Mouse (Mus musculus) intestine, embryonic 14.5 days (tissue): Measurements from ENCODE around the gene Gkn2. TPM values are rescaled to one million over a fixed set of nuclear protein-coding genes. Genes with fewer than 3 reads are reported as not detected.

Source experiments
- ATAC-seq: fragments of 200-750 bp; cut with Nextera tagmentation; replicated peaks from 2 replicates; pipeline ENCODE4 v1.8.0; 2017; ENCODE audit warnings: low read depth, moderate number of reproducible peaks, moderate TSS enrichment, moderate library complexity; ENCODE audit not compliant: low FRiP score, low TSS enrichment
- DNase-seq: peaks from one replicate; pipeline ENCODE4 v3.0.0-alpha.2; 2018; ENCODE audit warnings: low spot score
- H3K27ac ChIP-seq: fragments of 300-500 bp; sonication (generic); 2 replicates; pipeline ENCODE4 v1.5.1; 2014; ENCODE audit warnings: low read depth, mild to moderate bottlenecking, control low read depth
- H3K27me3 ChIP-seq: fragments of 300-500 bp; sonication (generic); replicated peaks from 2 replicates; pipeline ENCODE4 v1.6.1; 2014; ENCODE audit warnings: low read length, control low read depth; ENCODE audit not compliant: control insufficient read depth, insufficient read depth
- H3K36me3 ChIP-seq: fragments of 300-500 bp; sonication (generic); 2 replicates; pipeline ENCODE4 v1.6.1; 2014; ENCODE audit warnings: low read length, control low read depth; ENCODE audit not compliant: control insufficient read depth, insufficient read depth
- H3K4me1 ChIP-seq: fragments of 300-500 bp; sonication (generic); replicated peaks from 2 replicates; pipeline ENCODE4 v1.6.1; 2014; ENCODE audit warnings: low read length, control low read depth, mixed read lengths; ENCODE audit not compliant: control insufficient read depth, insufficient read depth
- H3K4me2 ChIP-seq: fragments of 300-500 bp; sonication (generic); 2 replicates; pipeline ENCODE4 v1.6.1; 2014; ENCODE audit warnings: low read length
- H3K4me3 ChIP-seq: fragments of 300-500 bp; sonication (generic); 2 replicates; pipeline ENCODE4 v1.5.1; 2014; ENCODE audit warnings: low read depth, low read length, control low read depth, mixed read lengths
- H3K9ac ChIP-seq: fragments of 300-500 bp; sonication (generic); 2 replicates; pipeline ENCODE4 v1.6.1; 2014; ENCODE audit warnings: mild to moderate bottlenecking, low read length
- H3K9me3 ChIP-seq: fragments of 300-500 bp; sonication (generic); 2 replicates; pipeline ENCODE4 v1.6.1; 2016; ENCODE audit warnings: low read length, control low read depth; ENCODE audit not compliant: control insufficient read depth
- WGBS: fragments of 180-500 bp; shearing (Covaris S2); extraction: QIAGEN DNeasy Blood & Tissue Kit; methylation state at CpG from one replicate; pipeline ENCODE4 v1.1.7; 2014; 5-methylcytosine and 5-hydroxymethylcytosine counted together
- polyA plus RNA-seq: library from polyadenylated mRNA; unstranded; fragments of >200 nt; fragmentation: Nextera tagmentation; extraction: Ambion mirVana; gene quantifications from 2 replicates; pipeline ENCODE4 v1.2.1, GENCODE M21; 2014

The Gkn2 gene
- polyA plus RNA-seq, 1 experiment from 2014 or later = not detected

DNA sequence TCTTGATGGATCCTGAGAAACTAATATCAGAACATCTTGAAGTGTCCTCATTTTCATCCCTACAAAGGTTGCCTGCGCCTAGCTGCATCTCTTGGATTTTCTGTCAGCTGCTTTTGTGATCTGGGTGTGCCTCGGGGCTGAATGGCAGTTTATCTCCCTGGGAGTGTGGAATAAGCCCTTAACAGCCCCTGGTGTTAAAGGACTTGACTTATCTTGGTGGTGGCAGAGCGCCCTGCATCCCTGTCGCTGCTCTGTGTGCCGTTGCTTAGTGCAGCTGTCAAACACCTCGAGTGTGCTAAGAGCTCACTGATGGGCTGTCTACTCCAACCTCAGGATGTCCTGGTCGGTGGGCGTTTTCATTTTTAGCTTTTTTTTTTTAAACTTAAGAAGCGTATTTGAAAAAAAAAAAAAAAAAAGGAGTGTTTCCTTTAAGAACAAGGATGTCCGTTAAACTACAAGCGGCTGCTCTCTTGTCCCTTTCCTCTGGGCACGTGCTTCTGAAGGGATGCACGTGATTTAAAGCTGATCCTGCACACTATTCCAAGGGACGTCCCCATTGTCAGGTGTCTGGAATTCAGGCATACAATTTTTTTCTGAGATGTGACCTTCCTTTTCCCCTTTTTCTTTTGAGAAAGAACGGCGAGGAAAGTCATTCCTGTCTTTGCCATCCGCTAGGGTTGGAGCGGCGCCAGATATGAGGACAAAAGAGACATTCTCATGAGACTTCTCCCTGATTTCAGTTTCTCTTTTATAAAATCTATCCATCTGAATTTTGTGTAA lies 51.1 kb downstream of the Gkn2 start:
- Histone ChIP-seq H3K4me3 (no peak overlapping the region), H3K36me3 (no peaks in the 10 kb centered on the region), H3K4me2 (no peak overlapping the region), H3K4me1 (no peaks in the 10 kb centered on the region), H3K27ac (no peak overlapping the region), H3K27me3 (no peaks in the 10 kb centered on the region), H3K9ac (no peak overlapping the region), H3K9me3 (no peaks in the 10 kb centered on the region)
- ATAC-seq = no peak
- WGBS = 50% methylated on average over 19 of the region's 19 CpGs
- no peak for DNase-seq

DNA sequence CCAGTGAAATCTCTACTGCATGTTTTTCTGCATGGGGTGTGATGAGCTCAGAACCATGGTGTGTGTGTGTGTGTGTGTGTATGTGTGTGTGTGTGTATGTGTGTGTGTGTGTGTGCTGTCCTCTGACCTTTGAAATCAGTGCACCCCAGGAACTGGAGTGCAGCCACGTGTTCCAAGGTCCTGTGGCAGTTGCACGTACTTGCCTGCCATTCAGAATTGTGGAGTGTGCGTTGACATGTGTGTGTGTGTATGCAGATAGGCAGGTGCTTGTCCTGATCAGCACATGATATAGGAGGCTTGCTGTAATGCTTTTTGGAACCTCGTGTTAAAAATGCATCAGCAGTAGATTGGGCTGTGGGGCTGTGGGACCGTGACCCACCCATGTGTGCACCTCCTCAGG lies 53.8 kb downstream of the Gkn2 start:
- ATAC-seq (no peak), DNase-seq (no peak)
- Histone ChIP-seq H3K9me3 (no peaks in the 10 kb centered on the region), H3K4me3 (no peak overlapping the region), H3K27me3 (no peaks in the 10 kb centered on the region), H3K4me2 (no peak overlapping the region), H3K9ac (no peak overlapping the region), H3K36me3 (no peaks in the 10 kb centered on the region), H3K27ac (no peak overlapping the region), H3K4me1 (no peaks in the 10 kb centered on the region)
- 81% methylated on average over 5 of the region's 5 CpGs for WGBS

GRCm38 (mm10) chr6:87427616-87428015 lies 54.5 kb downstream of the Gkn2 start:
- H3K27me3 ChIP-seq = no peaks in the 10 kb centered on the region
- H3K4me1 ChIP-seq = no peaks in the 10 kb centered on the region
- H3K27ac ChIP-seq = no peak overlapping the region
- no peak overlapping the region for H3K4me2 ChIP-seq
- DNase-seq = no peak
- H3K9me3 ChIP-seq = no peaks in the 10 kb centered on the region
- no peak overlapping the region for H3K9ac ChIP-seq
- WGBS = 81% methylated on average over 8 of the region's 8 CpGs
- H3K4me3 ChIP-seq = no peak overlapping the region
- no peak for ATAC-seq
- no peaks in the 10 kb centered on the region for H3K36me3 ChIP-seq

GRCm38 (mm10) chr6:87428487-87429044 lies 55.4 kb downstream of the Gkn2 start, which contains the start of gene Bmp10:
Gene Bmp10, plus strand, starts transcription at chr6:87428994.
- Histone ChIP-seq H3K27ac (no peak within 1 kb of the TSS), H3K27me3 (no peaks in the 10 kb centered on the region), H3K9me3 (no peaks in the 10 kb centered on the region), H3K36me3 (no peaks in the 10 kb centered on the region), H3K9ac (no peak within 1 kb of the TSS), H3K4me1 (no peaks in the 10 kb centered on the region), H3K4me3 (no peak within 1 kb of the TSS), H3K4me2 (no peak within 1 kb of the TSS)
- ATAC-seq (no peak), DNase-seq (no peak)
- WGBS = 54% methylated on average over 7 of the region's 7 CpGs

Other genes with a start within 250 kb of the Gkn2 start
- gene Antxr1, start 37.5 kb upstream of the Gkn2 start, polyA plus RNA-seq = 8.5 and 9.2 TPM in 2 replicates
- gene Gkn1, start 22.4 kb upstream of the Gkn2 start, polyA plus RNA-seq = 0.34 and 0.66 TPM in 2 replicates
- gene Gkn3, start 15.6 kb downstream of the Gkn2 start, polyA plus RNA-seq = 0.65 and 1.2 TPM in 2 replicates
- gene Bmp10, start 55.6 kb downstream of the Gkn2 start, polyA plus RNA-seq = not detected in 2 replicates
- gene Arhgap25, start 159.9 kb downstream of the Gkn2 start, polyA plus RNA-seq = 2.7 and 3.0 TPM in 2 replicates
- gene Prokr1, start 217.4 kb downstream of the Gkn2 start, polyA plus RNA-seq = 2.1 and 2.5 TPM in 2 replicates